Mouse (Mus musculus): Measurements from ENCODE around the gene Ppil4. TPM values are rescaled to one million over a fixed set of nuclear protein-coding genes. Genes with fewer than 3 reads are reported as not detected.

Ppil4 gene
- polyA plus RNA-seq, 1 experiment: 4.2 TPM

GRCm38 (mm10) chr10:7847166-7847605, 54.5 kb downstream of the Ppil4 start:
- no peaks in the 10 kb centered on the region for H3K36me3 ChIP-seq (ENCODE audit: control insufficient read depth, insufficient read depth)
- H3K27me3 ChIP-seq (ENCODE audit: control insufficient read depth, insufficient read depth, insufficient read length): no peaks in the 10 kb centered on the region
- H3ac ChIP-seq (ENCODE audit: control insufficient read depth, insufficient read length): no peak overlapping the region
- no peak overlapping the region for H3K4me3 ChIP-seq
- no peak overlapping the region for H3K4me2 ChIP-seq (ENCODE audit: low read depth)
- TF ChIP-seq TCF3 (IDR thresholded peaks at IDR 0.05; ENCODE audit: insufficient read length, low read depth): no peak
- no peak for TF ChIP-seq MYOD1 (IDR thresholded peaks at IDR 0.05; ENCODE audit: control insufficient read depth in 1 of 3, insufficient read length in 2 of 3, low read depth in 2 of 3)
- TF ChIP-seq POLR2AphosphoS2 (IDR thresholded peaks at IDR 0.05; ENCODE audit: insufficient read length, low read depth): no peak
- no peak for TF ChIP-seq E2F4 (IDR thresholded peaks at IDR 0.05; ENCODE audit: insufficient read depth)
- no peak for TF ChIP-seq POLR2A (IDR thresholded peaks at IDR 0.05; ENCODE audit: insufficient read length, low read depth)
- TF ChIP-seq REST (IDR thresholded peaks at IDR 0.05; ENCODE audit: insufficient read depth, insufficient read length): no peak
- no peak for TF ChIP-seq MYOG (IDR thresholded peaks at IDR 0.05; ENCODE audit: control insufficient read depth in 1 of 3, insufficient read depth in 1 of 3, insufficient read length in 2 of 3, low read depth in 2 of 3)
- no peak for TF ChIP-seq TCF12 (IDR thresholded peaks at IDR 0.05; ENCODE audit: insufficient read depth, poor library complexity, severe bottlenecking)
- no peaks in the 10 kb centered on the region for H3K79me2 ChIP-seq (ENCODE audit: control insufficient read depth, insufficient read depth)

- Histone ChIP-seq H3K79me2 (ENCODE audit: control insufficient read depth, insufficient read depth) (no peaks in the 10 kb centered on the region), H3K4me2 (ENCODE audit: low read depth) (no peak overlapping the region), H3K4me3 (no peak overlapping the region), H3K36me3 (ENCODE audit: control insufficient read depth, insufficient read depth) (no peaks in the 10 kb centered on the region), H3K27me3 (ENCODE audit: control insufficient read depth, insufficient read depth, insufficient read length) (no peaks in the 10 kb centered on the region), H3ac (ENCODE audit: control insufficient read depth, insufficient read length) (no peak overlapping the region)
- TF ChIP-seq MYOD1 (IDR thresholded peaks at IDR 0.05; ENCODE audit: control insufficient read depth in 1 of 3, insufficient read length in 2 of 3, low read depth in 2 of 3): no peak
- no peak for TF ChIP-seq MAX (IDR thresholded peaks at IDR 0.05; ENCODE audit: low read depth)
- no peak for TF ChIP-seq TCF3 (IDR thresholded peaks at IDR 0.05; ENCODE audit: insufficient read length, low read depth)
- TF ChIP-seq CEBPB (IDR thresholded peaks at IDR 0.05; ENCODE audit: insufficient read depth, poor library complexity, severe bottlenecking): no peak
- no peak for TF ChIP-seq TCF12 (IDR thresholded peaks at IDR 0.05; ENCODE audit: insufficient read depth, poor library complexity, severe bottlenecking)
- no peak for TF ChIP-seq USF1 (IDR thresholded peaks at IDR 0.05; ENCODE audit: low read depth)
- TF ChIP-seq POLR2A (IDR thresholded peaks at IDR 0.05; ENCODE audit: insufficient read length, low read depth): no peak
- no peak for TF ChIP-seq E2F4 (IDR thresholded peaks at IDR 0.05; ENCODE audit: insufficient read depth)
- TF ChIP-seq MYOG (IDR thresholded peaks at IDR 0.05; ENCODE audit: control insufficient read depth in 1 of 3, insufficient read depth in 1 of 3, insufficient read length in 2 of 3, low read depth in 2 of 3): no peak
- TF ChIP-seq SRF (IDR thresholded peaks at IDR 0.05; ENCODE audit: control insufficient read depth, insufficient read length, low read depth): no peak
- no peak for TF ChIP-seq REST (IDR thresholded peaks at IDR 0.05; ENCODE audit: insufficient read depth, insufficient read length)
- no peak for TF ChIP-seq POLR2AphosphoS2 (IDR thresholded peaks at IDR 0.05; ENCODE audit: insufficient read length, low read depth)
Measured at GRCm38 (mm10) chr10:7851891-7852290, 59.2 kb downstream of the Ppil4 start.

GRCm38 (mm10) chr10:7860494-7860893, 67.8 kb downstream of the Ppil4 start:
- Histone ChIP-seq H3ac (ENCODE audit: control insufficient read depth, insufficient read length) (no peak overlapping the region), H3K4me2 (ENCODE audit: low read depth) (no peak overlapping the region), H3K79me2 (ENCODE audit: control insufficient read depth, insufficient read depth) (no peaks in the 10 kb centered on the region), H3K36me3 (ENCODE audit: control insufficient read depth, insufficient read depth) (no peaks in the 10 kb centered on the region), H3K27me3 (ENCODE audit: control insufficient read depth, insufficient read depth, insufficient read length) (no peaks in the 10 kb centered on the region), H3K4me3 (no peak overlapping the region)
- no peak for TF ChIP-seq MAX (IDR thresholded peaks at IDR 0.05; ENCODE audit: low read depth)
- TF ChIP-seq USF1 (IDR thresholded peaks at IDR 0.05; ENCODE audit: low read depth): no peak
- no peak for TF ChIP-seq REST (IDR thresholded peaks at IDR 0.05; ENCODE audit: insufficient read depth, insufficient read length)
- no peak for TF ChIP-seq MYOG (IDR thresholded peaks at IDR 0.05; ENCODE audit: control insufficient read depth in 1 of 3, insufficient read depth in 1 of 3, insufficient read length in 2 of 3, low read depth in 2 of 3)
- no peak for TF ChIP-seq CEBPB (IDR thresholded peaks at IDR 0.05; ENCODE audit: insufficient read depth, poor library complexity, severe bottlenecking)
- TF ChIP-seq POLR2A (IDR thresholded peaks at IDR 0.05; ENCODE audit: insufficient read length, low read depth): no peak
- TF ChIP-seq POLR2AphosphoS2 (IDR thresholded peaks at IDR 0.05; ENCODE audit: insufficient read length, low read depth): no peak
- no peak for TF ChIP-seq MYOD1 (IDR thresholded peaks at IDR 0.05; ENCODE audit: control insufficient read depth in 1 of 3, insufficient read length in 2 of 3, low read depth in 2 of 3)
- TF ChIP-seq E2F4 (IDR thresholded peaks at IDR 0.05; ENCODE audit: insufficient read depth): no peak
- TF ChIP-seq SRF (IDR thresholded peaks at IDR 0.05; ENCODE audit: control insufficient read depth, insufficient read length, low read depth): no peak
- no peak for TF ChIP-seq TCF12 (IDR thresholded peaks at IDR 0.05; ENCODE audit: insufficient read depth, poor library complexity, severe bottlenecking)

- Histone ChIP-seq H3K4me2 (ENCODE audit: low read depth) (no peak overlapping the region), H3K4me3 (no peak overlapping the region), H3K36me3 (ENCODE audit: control insufficient read depth, insufficient read depth) (no peaks in the 10 kb centered on the region), H3K79me2 (ENCODE audit: control insufficient read depth, insufficient read depth) (no peaks in the 10 kb centered on the region), H3ac (ENCODE audit: control insufficient read depth, insufficient read length) (no peak overlapping the region), H3K27me3 (ENCODE audit: control insufficient read depth, insufficient read depth, insufficient read length) (no peaks in the 10 kb centered on the region)
- TF ChIP-seq MAX (IDR thresholded peaks at IDR 0.05; ENCODE audit: low read depth) (no peak), E2F4 (IDR thresholded peaks at IDR 0.05; ENCODE audit: insufficient read depth) (no peak), SRF (IDR thresholded peaks at IDR 0.05; ENCODE audit: control insufficient read depth, insufficient read length, low read depth) (no peak), USF1 (IDR thresholded peaks at IDR 0.05; ENCODE audit: low read depth) (no peak), POLR2A (IDR thresholded peaks at IDR 0.05; ENCODE audit: insufficient read length, low read depth) (no peak), CEBPB (IDR thresholded peaks at IDR 0.05; ENCODE audit: insufficient read depth, poor library complexity, severe bottlenecking) (no peak), TCF3 (IDR thresholded peaks at IDR 0.05; ENCODE audit: insufficient read length, low read depth) (no peak), POLR2AphosphoS2 (IDR thresholded peaks at IDR 0.05; ENCODE audit: insufficient read length, low read depth) (no peak)
Measured at GRCm38 (mm10) chr10:7861259-7861936, 68.7 kb downstream of the Ppil4 start.

Data from myocyte (in vitro differentiated cells).